25 mouse cellular contexts compared by ENCODE assay signal in the genomic region with DNA sequence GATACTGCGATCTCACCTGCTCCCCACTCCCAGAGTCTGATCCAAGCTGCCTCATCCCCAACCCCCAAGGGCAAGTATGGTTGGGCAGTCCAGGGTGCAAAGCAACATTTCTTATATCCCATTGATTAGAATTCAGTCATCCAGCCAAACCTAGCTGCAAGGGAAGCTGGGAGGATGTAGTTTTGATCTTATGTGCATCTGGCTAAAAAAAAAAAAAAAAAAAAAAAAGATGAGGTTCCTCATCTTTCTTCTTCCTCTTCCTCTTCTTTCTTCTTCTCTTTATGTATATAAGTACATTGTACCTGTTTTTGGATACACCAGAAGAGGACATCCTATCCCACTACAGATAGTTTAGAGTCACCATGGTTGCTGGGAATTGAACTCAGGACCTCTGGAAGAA. TPM values are rescaled to one million over a fixed set of nuclear protein-coding genes. Genes with fewer than 3 reads are reported as not detected.
"Had no signal": no experiment of that assay in that cellular context is flagged by ENCODE, and none has a peak within 500 bp of the region (broad histone marks: within the 10 kb centered on the region; RNA-seq: fewer than 3 reads in every experiment).

No protein-coding gene starts in this region.

- H3K4me2 ChIP-seq: lung, embryonic 14.5 days; midbrain, embryonic 11.5 days; midbrain, embryonic 13.5 days; midbrain, embryonic 15.5 days; neural tube, embryonic 13.5 days; neural tube, embryonic 15.5 days had no signal

- H3K9ac ChIP-seq: lung, embryonic 14.5 days; midbrain, embryonic 13.5 days; midbrain, embryonic 15.5 days; neural tube, embryonic 13.5 days; neural tube, embryonic 15.5 days had no signal

- H3K27ac ChIP-seq: midbrain, embryonic 13.5 days; midbrain, embryonic 15.5 days; neural tube, embryonic 13.5 days; neural tube, embryonic 15.5 days had no signal

- ATAC-seq: midbrain, embryonic 13.5 days; midbrain, embryonic 15.5 days had no signal

- H3K9me3 ChIP-seq: megakaryocyte, embryonic 14.5 days; midbrain, embryonic 13.5 days; midbrain, embryonic 15.5 days; neural tube, embryonic 13.5 days; neural tube, embryonic 15.5 days had no signal

- DNase-seq: lung, adult 18-20 months; lung, embryonic 14.5 days; lung, postnatal 10 days; retina, postnatal 1 day; right cerebral cortex, adult 18-20 months; right cerebral cortex, postnatal 25 days; right cerebral cortex, postnatal 4 days; spleen, adult 18-20 months; thymus, adult 18-20 months; thymus, postnatal 14 days; thymus, postnatal 36 days had no signal

- H3K27me3 ChIP-seq: midbrain, embryonic 13.5 days; midbrain, embryonic 15.5 days; neural tube, embryonic 13.5 days; neural tube, embryonic 15.5 days had no signal

- H3K4me3 ChIP-seq: midbrain, embryonic 13.5 days; midbrain, embryonic 15.5 days; neural tube, embryonic 13.5 days; neural tube, embryonic 15.5 days had no signal

- H3K4me1 ChIP-seq: midbrain, embryonic 15.5 days; neural tube, embryonic 13.5 days had no signal

- H3K36me3 ChIP-seq: midbrain, embryonic 13.5 days; midbrain, embryonic 15.5 days; neural tube, embryonic 13.5 days; neural tube, embryonic 15.5 days had no signal

RNA-seq across cellular contexts. Expression of a gene that starts 17.7 kb away (rescaled TPM):
- total RNA-seq: megakaryocyte progenitor cell, adult 5-6 weeks; midbrain, postnatal 0 days; monocyte, adult 5-6 weeks had no signal
- polyA plus RNA-seq: lung, embryonic 14.5 days; lung, embryonic 16.5 days; midbrain, embryonic 13.5 days; neural tube, embryonic 11.5 days; neural tube, embryonic 13.5 days; neural tube, embryonic 15.5 days; small intestine, adult 2 months; stomach, embryonic 16.5 days; thymus, postnatal 0 days had no signal
